Mouse (Mus musculus) ES-E14 (cell line): Measurements from ENCODE around the gene Ldlr. TPM values are rescaled to one million over a fixed set of nuclear protein-coding genes. Genes with fewer than 3 reads are reported as not detected.

Experiments used
- DNase-seq: peaks from one replicate; pipeline ENCODE4 v3.0.0-alpha.2; 2013; ENCODE audit warnings: low read depth, low spot score
- H3K27ac ChIP-seq: 2 replicates; pipeline ENCODE4 v1.5.1; 2012; ENCODE audit warnings: low read depth, mild to moderate bottlenecking, low read length, moderate library complexity, mixed read lengths; ENCODE audit not compliant: poor library complexity, insufficient read depth, severe bottlenecking
- H3K36me3 ChIP-seq: 2 replicates; pipeline ENCODE4 v1.6.1; 2012; ENCODE audit warnings: mild to moderate bottlenecking, low read length, moderate library complexity, mixed read lengths; ENCODE audit not compliant: control insufficient read depth, poor library complexity, insufficient read depth, severe bottlenecking
- H3K4me1 ChIP-seq, 2 experiments: fragments of 150-350 bp in 1 of 2; sonication (generic) in 1 of 2; 2 replicates each; pipeline ENCODE4 v1.6.1; 2012; ENCODE audit warnings: low read length in 2 of 2, mild to moderate bottlenecking in 1 of 2, mixed read lengths in 1 of 2; ENCODE audit not compliant: control insufficient read depth in 2 of 2, insufficient read depth in 2 of 2, poor library complexity in 1 of 2
- H3K4me3 ChIP-seq, 2 experiments: fragments of 150-350 bp in 1 of 2; sonication (generic) in 1 of 2; 2 replicates each; pipeline ENCODE4 v1.5.1; 2012; ENCODE audit warnings: low read length in 2 of 2, low read depth in 1 of 2, mild to moderate bottlenecking in 1 of 2, mixed read lengths in 1 of 2; ENCODE audit not compliant: insufficient read depth in 1 of 2, poor library complexity in 1 of 2, severe bottlenecking in 1 of 2
- H3K9ac ChIP-seq: 2 replicates; pipeline ENCODE4 v1.6.1; 2012; ENCODE audit warnings: low read depth, mild to moderate bottlenecking, low read length, mixed read lengths; ENCODE audit not compliant: poor library complexity, insufficient read depth, severe bottlenecking
- H3K9me3 ChIP-seq: fragments of 150-350 bp; sonication (generic); 2 replicates; pipeline ENCODE4 v1.6.1; 2012; ENCODE audit warnings: low read depth, mild to moderate bottlenecking, low read length; ENCODE audit not compliant: control insufficient read depth, insufficient read depth
- CHD2 ChIP-seq: IDR thresholded peaks from 2 replicates; pipeline ENCODE4 v1.6.1; 2014; ENCODE audit warnings: mild to moderate bottlenecking, low read depth, low read length, inconsistent platforms
- HCFC1 ChIP-seq: IDR thresholded peaks from 2 replicates; pipeline ENCODE4 v1.6.1; 2012; ENCODE audit warnings: low read length, inconsistent platforms, borderline replicate concordance; ENCODE audit not compliant: insufficient read depth
- MAFK ChIP-seq: IDR thresholded peaks from 2 replicates; pipeline ENCODE4 v1.6.1; 2014; ENCODE audit warnings: mild to moderate bottlenecking, low read depth, low read length, inconsistent platforms; ENCODE audit not compliant: insufficient read depth
- ZC3H11A ChIP-seq: IDR thresholded peaks from 2 replicates; pipeline ENCODE4 v1.6.1; 2012; ENCODE audit warnings: low read depth, mild to moderate bottlenecking, inconsistent platforms, low read length, borderline replicate concordance
- ZNF384 ChIP-seq: IDR thresholded peaks from 2 replicates; pipeline ENCODE4 v1.6.1; 2012; ENCODE audit warnings: low read depth, low read length, inconsistent platforms
- in situ Hi-C, 2 experiments: fragments of 600-800 bp; cut with MboI; formaldehyde crosslinking; loops; one replicate each; pipeline ENCODE4 v1.15.1; 2025; ENCODE audit warnings: low sequenced_read_pairs in 2 of 2, inconsistent platforms in 1 of 2; ENCODE audit not compliant: unreplicated experiment in 2 of 2
- total RNA-seq: library from RNA; depleted of rRNA; stranded (reverse); fragments of 300-350 nt; gene quantifications from 2 replicates; pipeline ENCODE4 v1.2.3, GENCODE M21; 2012; rRNA removed

The Ldlr gene
- total RNA-seq = 95.7 and 184 TPM in 2 replicates

GRCm38 (mm10) chr9:21723377-21724146, at the start of gene Ldlr:
Ldlr (plus strand) TSS chr9:21723483.
- in situ Hi-C loops = no loop called here
- peak; percentile 97 for DNase-seq
- Histone ChIP-seq H3K4me1 (peaks cover 5 to 28% of the 10 kb centered on the region in 2 experiments; a peak in 3 of 4 replicates), H3K9me3 (no peaks in the 10 kb centered on the region), H3K36me3 (peaks cover 27% of the 10 kb centered on the region; the same call in 1 of the 2 replicates), H3K27ac (peak within 1 kb of the TSS; percentile 91), H3K9ac (peak within 1 kb of the TSS; percentile 86), H3K4me3 (peak within 1 kb of the TSS; percentile 80 to 95)
- TF ChIP-seq CHD2 (0 out of 2 replicates have a peak, but pooled peaks have one; percentile 16), HCFC1 (peak; percentile 51; the same call in 1 of the 2 replicates), MAFK (no peak), ZC3H11A (no peak), ZNF384 (no peak)

GRCm38 (mm10) chr9:21677706-21678105, 45.6 kb upstream of the Ldlr start:
- no peak overlapping the region for H3K9ac ChIP-seq
- DNase-seq = no peak
- H3K27ac ChIP-seq = no peak overlapping the region
- no peaks in the 10 kb centered on the region for H3K9me3 ChIP-seq
- peaks cover 59% of the 10 kb centered on the region for H3K36me3 ChIP-seq
- no peaks in the 10 kb centered on the region for H3K4me1 ChIP-seq
- H3K4me3 ChIP-seq = no peak overlapping the region
- in situ Hi-C loops = no loop called here
- no peak for TF ChIP-seq CHD2
- TF ChIP-seq MAFK = no peak
- TF ChIP-seq ZNF384 = no peak
- no peak for TF ChIP-seq HCFC1
- TF ChIP-seq ZC3H11A = no peak

GRCm38 (mm10) chr9:21680448-21680847, 42.8 kb upstream of the Ldlr start:
- Histone ChIP-seq H3K9me3 (no peaks in the 10 kb centered on the region), H3K36me3 (peaks cover 54% of the 10 kb centered on the region), H3K9ac (no peak overlapping the region), H3K4me1 (no peaks in the 10 kb centered on the region), H3K27ac (no peak overlapping the region), H3K4me3 (no peak overlapping the region)
- in situ Hi-C loops = no loop called here
- DNase-seq = no peak
- TF ChIP-seq HCFC1 = no peak
- TF ChIP-seq ZNF384 = no peak
- no peak for TF ChIP-seq MAFK
- TF ChIP-seq ZC3H11A = no peak
- TF ChIP-seq CHD2 = no peak

GRCm38 (mm10) chr9:21682827-21683226, 40.5 kb upstream of the Ldlr start:
- no peak for DNase-seq
- H3K36me3 ChIP-seq = peaks cover 53% of the 10 kb centered on the region
- H3K9ac ChIP-seq = no peak overlapping the region
- in situ Hi-C loops = no loop called here
- no peak overlapping the region for H3K27ac ChIP-seq
- TF ChIP-seq CHD2 (no peak), ZC3H11A (no peak), HCFC1 (no peak), ZNF384 (no peak), MAFK (no peak)
- H3K4me3 ChIP-seq = no peak overlapping the region
- no peaks in the 10 kb centered on the region for H3K9me3 ChIP-seq
- H3K4me1 ChIP-seq = no peaks in the 10 kb centered on the region

- Histone ChIP-seq H3K9ac (no peak overlapping the region), H3K4me3 (no peak overlapping the region), H3K36me3 (peaks cover 49% of the 10 kb centered on the region), H3K4me1 (no peaks in the 10 kb centered on the region), H3K27ac (no peak overlapping the region), H3K9me3 (no peaks in the 10 kb centered on the region)
- TF ChIP-seq ZNF384 (no peak), CHD2 (no peak), MAFK (no peak), HCFC1 (no peak), ZC3H11A (no peak)
- in situ Hi-C loops = no loop called here
- DNase-seq = no peak
These were observed 39.4 kb upstream of the Ldlr start for GRCm38 (mm10) chr9:21683897-21684296.
